Mouse (Mus musculus) C2C12 (cell line): ENCODE data around the gene Fbh1.

Source experiments
- CEBPB ChIP-seq: IDR thresholded peaks from one replicate; pipeline ENCODE4 v1.6.1; 2011; ENCODE audit warnings: low read depth, mild to moderate bottlenecking, control low read depth, moderate library complexity
- CTCF ChIP-seq: IDR thresholded peaks from one replicate; pipeline ENCODE4 v1.5.1; 2011; ENCODE audit not compliant: control insufficient read depth, insufficient read depth, insufficient read length
- FOSL1 ChIP-seq: IDR thresholded peaks from one replicate; pipeline ENCODE4 v1.8.0; 2011; ENCODE audit warnings: mild to moderate bottlenecking, low read length; ENCODE audit not compliant: poor library complexity, insufficient read depth, severe bottlenecking
- MYOD1 ChIP-seq: IDR thresholded peaks from one replicate; pipeline ENCODE4 v1.6.1; 2011; ENCODE audit warnings: low read depth; ENCODE audit not compliant: control insufficient read depth, insufficient read length
- MYOG ChIP-seq: IDR thresholded peaks from one replicate; pipeline ENCODE4 v1.6.1; 2011; ENCODE audit not compliant: control insufficient read depth, insufficient read length; ENCODE audit errors: extremely low read depth
- USF1 ChIP-seq: IDR thresholded peaks from one replicate; pipeline ENCODE4 v1.6.1; 2011; ENCODE audit warnings: low read depth, mild to moderate bottlenecking, control low read depth, moderate library complexity

- no peak for TF ChIP-seq MYOG
- TF ChIP-seq CTCF = no peak
- no peak for TF ChIP-seq USF1
- TF ChIP-seq CEBPB = no peak
- TF ChIP-seq MYOD1 = no peak
- TF ChIP-seq FOSL1 = no peak
Measured at GRCm38 (mm10) chr2:11695867-11696266, 81.5 kb downstream of the Fbh1 start.
